Mouse (Mus musculus) common myeloid progenitor, adult 5-6 weeks (primary cell): ENCODE measurements around the gene Cpvl. TPM values are rescaled to one million over a fixed set of nuclear protein-coding genes. Genes with fewer than 3 reads are reported as not detected.

ENCODE experiments used
- ATAC-seq: replicated peaks from 2 replicates; pipeline ENCODE4 v1.8.0; 2016; ENCODE audit warnings: low read depth, mild to moderate bottlenecking, moderate TSS enrichment, inconsistent platforms; ENCODE audit not compliant: poor library complexity, severe bottlenecking
- total RNA-seq: library from RNA; stranded (forward); fragments of 200-1000, 187-1606 nt; gene quantifications from 2 replicates; pipeline ENCODE4 v1.2.3, GENCODE M21; 2017

The Cpvl gene
- total RNA-seq, 1 experiment from 2014 or later: 0.09 TPM

DNA sequence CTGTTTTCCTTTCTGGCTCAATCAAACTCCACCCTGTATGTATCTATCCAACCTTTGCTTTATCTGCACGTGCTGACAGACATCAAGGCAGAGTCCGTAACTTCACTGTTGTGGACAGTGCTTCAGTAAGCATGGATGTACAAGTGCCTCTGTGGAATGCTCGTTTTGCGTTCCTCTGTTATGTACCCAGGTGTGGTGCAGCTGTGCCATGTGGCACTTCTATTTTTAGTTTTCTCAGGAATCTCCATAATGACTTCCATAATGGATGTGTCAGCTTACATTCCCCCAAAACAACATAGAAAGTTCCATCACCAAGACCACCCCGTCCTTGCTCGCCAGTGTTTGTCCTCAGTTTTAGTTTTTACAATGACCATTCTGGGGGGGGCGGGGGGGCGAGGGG is 76.7 kb downstream of the Cpvl start:
- no peak for ATAC-seq

GRCm38 (mm10) chr6:53897872-53898464 is 80.5 kb downstream of the Cpvl start:
- no peak for ATAC-seq

- ATAC-seq: no peak
These were observed 81.3 kb downstream of the Cpvl start for GRCm38 (mm10) chr6:53897126-53897525.

DNA sequence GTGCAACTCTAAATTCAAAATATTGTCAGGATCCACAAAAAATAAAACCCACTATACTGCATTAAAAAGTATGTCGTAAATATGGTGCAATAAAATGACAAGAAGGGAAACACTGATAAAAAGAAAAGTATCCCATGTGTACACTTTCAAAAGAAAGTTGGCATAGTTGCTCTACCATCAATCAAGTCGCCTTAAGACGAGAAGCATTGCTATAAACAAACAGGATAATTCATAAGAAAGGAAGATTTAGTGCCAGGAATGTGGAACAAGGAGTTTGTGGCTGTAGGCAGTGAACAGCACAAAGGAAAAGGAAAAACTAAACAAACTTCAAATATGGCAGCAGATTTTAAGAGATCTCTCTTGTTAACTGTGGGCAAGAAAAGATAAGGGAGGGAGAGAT is 84.7 kb downstream of the Cpvl start:
- ATAC-seq: no peak

DNA sequence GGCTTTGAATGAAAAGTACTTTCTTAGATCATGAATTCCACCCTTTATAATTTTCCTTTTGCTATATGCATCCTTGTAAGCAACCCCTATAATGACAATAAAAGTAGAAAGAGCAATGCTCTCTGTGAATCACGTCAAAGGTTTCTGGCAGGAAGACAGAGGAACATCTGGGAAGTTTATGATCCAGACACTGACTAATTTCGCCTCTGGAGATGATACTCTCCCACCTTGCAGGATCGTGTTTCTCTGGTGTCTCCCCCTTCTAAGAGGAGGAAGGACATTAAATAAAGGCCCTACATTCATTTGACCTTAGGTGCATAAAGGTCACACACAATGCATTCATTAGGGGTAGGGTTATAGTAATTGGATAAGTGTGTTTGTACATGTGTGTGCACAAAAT is 87.4 kb downstream of the Cpvl start:
- no peak for ATAC-seq

GRCm38 (mm10) chr6:53884931-53885330 is 93.5 kb downstream of the Cpvl start:
- ATAC-seq: no peak

GRCm38 (mm10) chr6:53884496-53884895 is 94.0 kb downstream of the Cpvl start:
- ATAC-seq: no peak

GRCm38 (mm10) chr6:53883405-53883804 is 95.1 kb downstream of the Cpvl start:
- ATAC-seq: no peak

DNA sequence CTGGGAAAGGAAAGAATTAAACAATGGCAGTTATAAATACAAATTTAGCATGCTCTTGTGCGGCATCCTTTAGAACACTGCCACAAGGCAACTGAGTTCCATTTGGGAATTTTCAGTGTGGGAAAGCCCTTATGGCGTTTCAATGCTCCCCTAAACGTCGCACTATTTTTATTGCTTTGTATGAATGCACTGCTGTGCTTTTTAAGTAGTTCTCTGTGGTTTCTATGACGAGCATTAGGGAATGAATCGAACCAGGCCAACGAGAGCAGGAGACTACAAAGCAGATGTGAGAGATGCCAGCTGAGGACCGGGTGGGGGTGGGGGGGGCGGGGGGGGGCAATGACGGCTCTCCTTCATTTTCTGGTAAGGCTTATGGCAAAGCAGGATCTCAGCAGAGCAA is 96.8 kb downstream of the Cpvl start:
- no peak for ATAC-seq

- ATAC-seq: no peak
These were observed 97.2 kb downstream of the Cpvl start for GRCm38 (mm10) chr6:53881235-53881606.

DNA sequence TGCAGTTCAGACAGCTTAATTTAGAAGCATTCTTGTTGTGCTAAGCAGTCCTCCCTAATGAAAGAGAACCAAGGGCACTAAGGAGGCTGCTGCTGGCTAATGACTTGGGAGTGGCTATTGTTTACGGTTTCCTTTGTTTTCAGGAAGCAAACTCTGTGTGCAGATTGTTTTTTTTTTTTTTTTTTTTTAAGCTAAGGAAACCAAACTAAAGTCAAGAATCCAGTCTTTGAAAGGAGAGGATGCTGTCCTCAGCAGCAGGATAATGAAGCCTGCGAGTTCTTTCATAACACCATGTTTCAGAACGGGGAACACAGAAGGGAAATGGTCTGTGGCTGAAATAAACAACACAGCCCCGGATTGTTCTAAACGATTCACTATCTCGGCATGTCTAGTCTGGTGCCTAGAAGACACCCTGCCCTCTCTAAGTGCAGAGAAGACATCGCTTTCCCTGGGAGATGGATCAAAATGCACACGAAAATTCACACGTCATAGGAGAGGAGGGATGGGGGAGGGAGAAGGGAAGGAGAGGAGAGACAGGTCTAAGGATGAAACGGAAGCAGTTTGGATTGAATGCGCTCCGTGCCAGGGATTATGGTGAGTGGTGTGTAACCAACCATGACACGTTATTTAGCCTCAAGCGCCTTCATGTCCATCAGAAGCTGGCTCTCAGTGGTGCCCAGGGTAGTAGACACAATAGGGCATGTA is 97.8 kb downstream of the Cpvl start:
- no peak for ATAC-seq

GRCm38 (mm10) chr6:53879567-53879966 is 98.9 kb downstream of the Cpvl start:
- ATAC-seq: no peak

DNA sequence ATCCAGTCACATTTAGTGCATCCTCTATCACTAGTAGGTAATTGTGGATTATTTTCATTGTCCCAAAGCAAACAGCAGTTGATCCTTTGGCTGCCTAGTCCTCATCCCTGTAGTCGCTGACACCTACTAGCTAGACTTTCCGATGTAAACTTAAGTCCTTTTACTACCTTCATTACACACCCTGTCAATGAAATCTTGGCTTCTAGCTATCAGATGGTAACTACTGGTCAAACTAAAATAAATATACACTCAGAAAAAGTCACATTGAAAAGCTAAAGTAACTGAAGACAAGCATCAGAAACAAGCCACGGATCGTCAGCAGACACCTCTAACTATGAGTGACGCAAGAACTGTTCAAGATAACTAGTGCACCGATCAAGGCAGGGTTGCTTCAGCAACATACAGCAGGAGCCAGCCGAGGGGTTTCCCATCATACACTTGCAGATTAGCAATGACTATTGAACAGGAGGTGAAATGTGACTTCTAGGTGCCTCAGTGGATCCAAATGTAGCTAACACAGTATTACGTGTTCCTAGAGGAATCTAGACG is 103.5 kb downstream of the Cpvl start:
- ATAC-seq: no peak

GRCm38 (mm10) chr6:53871903-53872302 is 106.6 kb downstream of the Cpvl start:
- no peak for ATAC-seq

DNA sequence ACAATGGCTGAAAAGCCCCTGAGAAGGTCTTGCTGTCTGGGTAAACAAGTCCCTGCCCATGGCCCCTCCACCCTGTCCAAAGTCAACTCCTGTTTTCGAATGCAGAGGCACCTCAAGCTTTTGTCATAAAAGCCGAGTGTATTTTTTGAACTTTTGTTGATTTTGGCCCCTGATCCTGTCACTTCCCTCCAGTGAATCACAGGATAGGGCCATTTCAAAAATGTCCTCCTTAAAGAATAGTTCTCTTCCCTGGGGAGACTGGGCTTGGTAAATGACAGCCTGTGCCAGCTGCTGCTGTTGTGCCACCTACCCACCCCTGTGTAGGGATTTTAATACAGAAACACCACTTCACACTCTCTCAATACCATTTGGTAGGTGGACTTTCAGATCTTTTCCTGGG is 115.5 kb downstream of the Cpvl start:
- no peak for ATAC-seq

GRCm38 (mm10) chr6:53859106-53859505 is 119.4 kb downstream of the Cpvl start:
- ATAC-seq: no peak

DNA sequence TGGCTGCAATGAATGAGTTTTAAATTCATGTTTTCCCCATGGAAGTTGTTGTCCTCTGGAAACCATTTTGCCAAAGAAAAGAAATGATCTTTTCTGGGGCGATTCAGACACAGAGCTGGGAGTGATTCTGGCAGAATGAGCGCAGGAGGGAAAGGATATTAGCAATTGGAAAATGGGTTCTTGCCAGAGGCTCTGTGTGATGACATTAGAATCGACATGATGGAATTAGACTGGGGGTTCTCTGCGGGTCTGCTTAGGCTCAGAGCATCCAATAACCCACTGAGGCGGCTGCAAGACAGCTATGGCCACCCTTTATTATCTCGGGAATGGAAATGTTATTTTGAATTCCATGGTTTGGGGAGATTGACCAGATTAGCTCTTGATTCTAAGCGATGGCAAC is 120.6 kb downstream of the Cpvl start:
- ATAC-seq: no peak

DNA sequence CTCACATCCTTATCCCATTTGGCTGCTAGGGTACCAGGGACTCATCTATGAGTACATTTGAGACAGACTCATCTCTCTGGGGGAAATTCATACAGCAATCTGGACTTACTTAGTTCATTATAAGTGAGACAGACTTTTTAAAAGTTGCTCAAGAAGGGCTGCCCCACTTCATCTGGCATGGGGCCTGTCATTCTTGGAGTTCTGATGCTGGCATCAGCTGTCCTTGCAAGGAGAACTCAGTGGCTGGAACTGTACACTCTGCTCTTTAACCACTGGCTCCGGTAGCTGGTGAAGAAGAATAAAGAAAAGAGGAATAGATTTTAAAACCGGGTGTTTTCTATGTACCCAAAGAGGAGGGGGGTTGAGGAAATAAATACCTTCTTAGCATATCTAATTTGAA is 121.7 kb downstream of the Cpvl start:
- ATAC-seq: no peak

DNA sequence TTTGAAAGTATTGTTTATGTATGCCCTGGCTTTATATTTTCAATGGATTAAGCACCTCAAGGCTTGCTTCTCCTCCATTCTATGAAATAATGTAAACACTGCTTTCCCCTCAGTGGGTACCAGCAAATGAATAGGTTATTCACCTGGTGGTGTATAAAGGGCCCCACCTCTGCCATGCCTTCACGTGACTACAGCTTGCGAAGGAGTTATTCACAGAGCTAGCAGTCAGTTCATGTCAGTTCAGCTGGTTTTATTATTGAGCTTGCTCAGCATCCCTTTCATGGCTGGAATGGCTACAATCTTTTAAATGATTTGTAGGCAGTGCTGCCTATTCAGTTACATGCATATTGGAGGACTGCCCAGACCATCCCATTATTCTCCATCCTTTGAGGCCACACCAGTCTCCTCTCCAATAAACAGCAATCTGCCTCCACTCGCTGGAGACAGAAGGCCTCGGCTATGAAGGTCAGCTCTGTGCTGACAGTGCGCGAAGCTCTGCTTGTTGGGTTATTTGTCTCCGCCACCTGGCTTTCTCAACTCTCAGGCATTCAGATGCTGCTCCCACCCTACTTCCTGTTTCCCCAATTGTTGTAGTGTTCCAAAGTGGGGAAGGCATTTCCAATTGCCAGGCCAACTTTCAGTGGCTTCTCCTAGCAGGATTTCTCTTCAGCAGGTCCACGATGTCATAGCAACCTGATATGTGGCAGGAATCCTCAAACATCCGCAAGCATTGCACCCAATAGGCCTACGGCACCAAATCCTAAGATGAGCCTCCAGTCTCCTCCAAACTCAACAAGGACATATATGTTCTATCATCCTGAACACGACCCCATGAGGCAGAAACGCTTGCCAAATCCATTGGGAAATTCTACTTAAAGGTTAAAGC is 123.3 kb downstream of the Cpvl start:
- ATAC-seq: no peak

GRCm38 (mm10) chr6:53854226-53854625 is 124.2 kb downstream of the Cpvl start:
- ATAC-seq: no peak

DNA sequence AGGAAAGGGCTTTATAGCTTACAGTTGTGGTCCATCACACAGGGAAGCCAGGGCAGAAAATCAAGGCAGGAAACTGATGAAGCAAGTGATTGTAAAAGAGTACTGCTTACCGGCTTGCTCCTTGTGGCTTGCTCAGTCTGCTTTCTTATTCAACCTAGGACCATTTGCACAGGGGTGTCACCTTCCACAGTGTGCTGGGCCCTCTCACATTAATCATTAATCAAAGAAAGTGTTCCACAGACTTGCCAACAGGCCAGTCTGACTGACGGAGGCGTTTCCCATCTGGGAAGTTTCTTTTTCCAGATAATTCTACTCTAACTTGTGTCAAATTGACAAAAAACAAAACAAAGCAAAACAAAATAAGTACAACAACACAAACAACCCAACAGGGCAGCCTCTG is 124.9 kb downstream of the Cpvl start:
- ATAC-seq: no peak
